Mouse (Mus musculus): ENCODE results near the gene Celsr1. TPM values are rescaled to one million over a fixed set of nuclear protein-coding genes. Genes with fewer than 3 reads are reported as not detected.
"Not testable (repeated sequence)": the region's sequence is repeated elsewhere in the genome, so short reads cannot be mapped to it uniquely, and the experiment has no call there.

The Celsr1 gene
- polyA plus RNA-seq, 1 experiment = 0.80 TPM

GRCm38 (mm10) chr15:85892498-85893118 lies 141.0 kb downstream of the Celsr1 start:
- no peak for DNase-seq (ENCODE audit: low spot score)

DNA sequence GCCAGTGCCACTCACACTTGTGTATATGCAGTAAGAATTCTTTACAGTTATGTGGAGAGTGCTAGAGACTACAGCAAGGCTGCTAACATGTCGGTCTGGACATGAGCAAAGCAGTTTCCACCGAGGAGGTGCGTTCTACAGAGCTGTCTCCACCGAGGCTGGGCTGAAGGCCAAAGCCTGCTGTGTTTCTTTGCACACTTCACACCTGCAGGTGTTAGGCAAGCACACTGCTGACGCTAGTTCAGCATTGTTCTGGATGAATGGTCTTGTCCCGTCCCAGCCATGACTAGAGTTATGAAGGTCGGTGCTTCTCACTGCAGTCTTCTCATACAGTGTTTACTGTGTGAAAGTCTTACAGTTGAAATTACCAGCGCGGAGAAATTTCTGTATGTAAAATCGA lies 141.6 kb downstream of the Celsr1 start:
- DNase-seq (ENCODE audit: low spot score) = no peak

- no peak for DNase-seq (ENCODE audit: low spot score)
Measured at GRCm38 (mm10) chr15:85889235-85889634, 144.3 kb downstream of the Celsr1 start.

GRCm38 (mm10) chr15:85885606-85886005 lies 148.0 kb downstream of the Celsr1 start:
- DNase-seq (ENCODE audit: low spot score) = no peak

GRCm38 (mm10) chr15:85879498-85879895 lies 154.1 kb downstream of the Celsr1 start:
- DNase-seq (ENCODE audit: low spot score) = peak; percentile 37

GRCm38 (mm10) chr15:85878848-85879497 lies 154.6 kb downstream of the Celsr1 start, which contains the start of gene Trmu:
Trmu (plus strand) TSS chr15:85879312.
- peak; percentile 83 for DNase-seq (ENCODE audit: low spot score)

DNA sequence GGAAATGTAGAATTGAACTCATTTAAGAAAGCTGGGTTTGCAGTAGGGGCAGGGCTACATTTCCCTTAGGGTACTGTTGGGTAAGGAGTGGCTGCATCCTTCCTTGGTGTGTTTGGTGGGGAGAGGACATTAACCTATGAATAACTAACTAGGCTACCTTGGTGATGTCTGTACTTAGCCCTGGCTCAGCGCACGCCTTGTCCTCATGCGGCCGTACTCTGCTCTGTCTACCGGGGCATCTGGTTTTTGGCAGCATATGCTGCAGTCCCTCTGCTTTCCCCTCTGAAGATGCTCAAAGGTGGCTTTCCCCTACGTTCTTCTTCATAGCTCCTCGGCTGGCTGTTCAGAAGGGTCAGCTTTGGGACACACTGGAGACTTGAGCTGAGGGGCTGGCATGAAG lies 156.2 kb downstream of the Celsr1 start:
- no peak for DNase-seq (ENCODE audit: low spot score)

GRCm38 (mm10) chr15:85867696-85868095 lies 165.9 kb downstream of the Celsr1 start:
- no peak for DNase-seq (ENCODE audit: low spot score)

- not testable (repeated sequence) for DNase-seq (ENCODE audit: low spot score)
Measured at GRCm38 (mm10) chr15:85865913-85866312, 167.7 kb downstream of the Celsr1 start.

GRCm38 (mm10) chr15:85859490-85860031 lies 174.0 kb downstream of the Celsr1 start, which contains the start of gene Gtse1:
Gtse1 (plus strand) TSS chr15:85859745.
- DNase-seq (ENCODE audit: low spot score) = peak; percentile 76

GRCm38 (mm10) chr15:85858980-85859489 lies 174.5 kb downstream of the Celsr1 start:
- DNase-seq (ENCODE audit: low spot score) = no peak

DNA sequence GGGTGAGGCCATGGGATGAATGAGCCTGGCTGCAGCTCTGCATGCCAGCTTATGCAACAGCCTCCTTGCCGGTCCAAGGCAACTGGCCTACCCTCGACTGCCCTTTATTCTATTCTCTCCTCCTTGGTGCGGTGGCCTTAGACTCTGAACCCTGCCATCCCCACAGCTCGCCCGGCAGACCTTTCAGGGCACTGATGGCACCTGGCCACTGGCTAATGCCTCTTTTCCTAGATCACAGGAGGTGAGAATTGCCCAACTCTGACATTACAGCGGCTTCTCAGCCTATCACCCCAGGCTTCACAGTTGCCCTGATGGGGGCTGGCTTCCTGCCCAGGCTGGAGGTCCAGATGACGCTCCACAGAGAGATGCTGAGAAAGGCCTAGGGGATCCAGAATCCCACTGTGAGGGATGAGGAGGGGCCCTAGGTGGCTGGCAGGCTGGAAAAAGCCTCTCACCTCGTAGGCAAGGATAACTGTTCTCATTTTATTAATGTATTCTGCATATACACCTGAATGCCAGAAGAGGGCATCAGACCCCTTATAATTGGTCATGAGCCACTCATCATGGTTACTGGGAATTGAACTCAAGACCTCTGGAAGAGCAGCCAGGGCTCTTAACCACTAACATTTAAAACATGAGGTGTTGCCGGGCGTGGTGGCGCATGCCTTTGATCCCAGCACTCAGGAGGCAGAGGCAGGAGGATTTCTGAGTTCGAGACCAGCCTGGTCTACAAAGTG lies 181.8 kb downstream of the Celsr1 start:
- DNase-seq (ENCODE audit: low spot score) = no peak

Other genes starting within 250 kb of the Celsr1 start
- 29.2 and 37.6 TPM in 2 replicates for gene Cdpf1, start 222.1 kb downstream of the Celsr1 start, polyA plus RNA-seq (2012; rRNA removed)
- gene Pkdrej, start 212.0 kb downstream of the Celsr1 start, polyA plus RNA-seq (2012; rRNA removed) = 0.45 and 0.56 TPM in 2 replicates
- 19.7 and 27.5 TPM in 2 replicates for gene Ttc38, start 201.5 kb downstream of the Celsr1 start, polyA plus RNA-seq (2012; rRNA removed)
- 6.7 and 7.2 TPM in 2 replicates for gene Gtse1, start 174.0 kb downstream of the Celsr1 start, polyA plus RNA-seq (2012; rRNA removed)
- gene Trmu, start 154.5 kb downstream of the Celsr1 start, polyA plus RNA-seq (2012; rRNA removed) = 34.5 and 40.4 TPM in 2 replicates
- 13.2 and 17.5 TPM in 2 replicates for gene Gramd4, start 23.9 kb upstream of the Celsr1 start, polyA plus RNA-seq (2012; rRNA removed)
- gene Cerk, start 152.4 kb upstream of the Celsr1 start, polyA plus RNA-seq (2012; rRNA removed) = 10.9 and 12.1 TPM in 2 replicates
- 19.0 and 21.0 TPM in 2 replicates for gene Tbc1d22a, start 180.7 kb upstream of the Celsr1 start, polyA plus RNA-seq (2012; rRNA removed)